Mouse (Mus musculus): ENCODE measurements at regions not wholly inside any gene's neighbourhood (a gene's known extent, or its start where the extent isn't known, plus 50 kb on each side); places are given as distances from the start of the nearest gene placed in this dataset.

- DNase-seq (ENCODE audit: low spot score), result no peak
Measured at GRCm38 (mm10) chr7:72737792-72738191, 431.4 kb upstream of the Mctp2 start.

GRCm38 (mm10) chr7:72738324-72738944, 432.0 kb upstream of the Mctp2 start:
- DNase-seq (ENCODE audit: low spot score), result no peak

DNA sequence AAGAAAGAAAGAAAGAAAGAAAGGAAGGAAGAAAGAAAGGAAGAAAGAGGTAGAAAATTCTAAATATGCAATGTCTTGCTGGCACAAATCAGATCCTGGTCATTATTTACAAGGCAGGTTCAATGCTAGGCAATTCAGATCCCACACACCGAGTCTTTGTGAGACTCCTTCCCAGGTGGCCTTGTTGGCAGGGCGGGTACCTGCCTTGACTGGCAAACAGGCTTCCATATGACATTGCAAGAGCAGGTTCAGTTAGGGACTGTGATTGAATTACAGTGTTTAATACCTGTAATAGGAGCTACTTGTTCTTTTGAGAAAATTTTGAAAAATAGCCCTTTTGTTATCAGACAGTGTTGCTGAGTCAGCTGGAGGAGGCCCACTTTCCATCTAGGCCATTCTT, 436.0 kb upstream of the Mctp2 start:
- no peak for DNase-seq (ENCODE audit: low spot score)

- no peak for DNase-seq (ENCODE audit: low spot score)
Measured at GRCm38 (mm10) chr7:72751501-72751917, 445.1 kb upstream of the Mctp2 start.

- no peak for DNase-seq (ENCODE audit: low spot score)
Measured at GRCm38 (mm10) chr7:72753053-72753559, 446.7 kb upstream of the Mctp2 start.

GRCm38 (mm10) chr7:72762711-72763110, 456.3 kb upstream of the Mctp2 start:
- no peak for DNase-seq (ENCODE audit: low spot score)

GRCm38 (mm10) chr7:72768705-72769104, 462.3 kb upstream of the Mctp2 start:
- DNase-seq (ENCODE audit: low spot score), result no peak

GRCm38 (mm10) chr7:72774031-72774770, 467.8 kb upstream of the Mctp2 start:
- no peak for DNase-seq (ENCODE audit: low spot score)

DNA sequence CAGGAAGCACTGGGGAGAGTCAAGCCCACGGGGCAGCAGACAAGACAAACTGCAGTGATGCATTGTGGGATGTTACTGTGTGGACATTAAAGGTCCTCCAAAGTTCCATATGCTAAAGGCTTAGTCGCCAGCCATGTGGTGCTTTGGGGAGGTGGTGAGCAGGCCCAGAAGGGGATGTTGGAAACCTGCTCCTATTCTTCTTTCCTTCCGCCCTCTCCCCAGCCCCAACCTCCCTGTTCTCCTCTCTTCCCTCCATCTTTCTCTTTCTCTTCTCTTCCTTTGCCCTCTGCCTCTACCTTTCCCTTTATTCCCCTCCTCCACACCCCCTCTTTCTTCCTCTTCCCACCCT, 468.3 kb upstream of the Mctp2 start:
- DNase-seq (ENCODE audit: low spot score), result no peak

- no peak for DNase-seq (ENCODE audit: low spot score)
Measured at GRCm38 (mm10) chr7:72787306-72787705, 480.9 kb upstream of the Mctp2 start.

- no peak for DNase-seq (ENCODE audit: low spot score)
Measured at GRCm38 (mm10) chr7:72788261-72788660, 481.9 kb upstream of the Mctp2 start.

DNA sequence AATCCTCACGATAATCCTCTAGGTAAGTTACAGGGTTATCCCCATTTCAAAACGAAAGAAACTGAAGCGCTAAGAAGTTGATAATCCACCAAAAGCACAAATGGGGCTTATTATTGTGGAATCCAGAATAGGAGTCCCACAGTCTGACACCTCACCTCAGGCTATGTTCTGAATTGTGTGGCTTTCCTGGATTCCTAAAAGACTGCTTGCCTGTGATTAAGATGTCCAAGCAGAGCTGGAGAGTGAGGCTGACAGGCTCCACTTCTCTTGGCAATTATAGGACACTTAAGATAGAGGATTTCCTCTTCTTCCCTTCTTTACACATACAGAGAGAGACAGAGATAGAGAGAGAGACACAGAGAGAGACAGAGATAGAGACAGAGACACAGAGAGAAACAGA, 515.7 kb upstream of the Mctp2 start:
- no peak for DNase-seq (ENCODE audit: low spot score)

GRCm38 (mm10) chr7:72826597-72826996, 520.2 kb upstream of the Mctp2 start:
- DNase-seq (ENCODE audit: low spot score), result no peak

DNA sequence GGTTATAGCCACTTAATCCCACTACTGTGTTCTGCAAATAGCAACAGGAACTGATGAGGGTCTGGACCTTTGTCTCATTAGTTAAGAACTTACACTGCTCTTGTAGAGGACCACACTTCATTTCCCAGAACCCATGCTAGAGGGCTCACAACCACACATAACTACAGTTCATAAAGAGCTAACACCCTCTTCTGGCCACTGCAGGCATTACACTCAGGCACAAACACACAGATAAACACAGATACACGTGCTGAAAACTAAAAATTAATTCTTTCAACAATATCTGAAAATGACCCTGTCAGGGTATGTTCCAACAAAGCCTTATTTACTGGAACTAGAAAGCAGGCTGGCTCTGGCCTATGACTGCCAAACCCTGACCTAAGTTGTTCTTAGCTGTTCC, 529.0 kb upstream of the Mctp2 start:
- DNase-seq (ENCODE audit: low spot score), result no peak

DNA sequence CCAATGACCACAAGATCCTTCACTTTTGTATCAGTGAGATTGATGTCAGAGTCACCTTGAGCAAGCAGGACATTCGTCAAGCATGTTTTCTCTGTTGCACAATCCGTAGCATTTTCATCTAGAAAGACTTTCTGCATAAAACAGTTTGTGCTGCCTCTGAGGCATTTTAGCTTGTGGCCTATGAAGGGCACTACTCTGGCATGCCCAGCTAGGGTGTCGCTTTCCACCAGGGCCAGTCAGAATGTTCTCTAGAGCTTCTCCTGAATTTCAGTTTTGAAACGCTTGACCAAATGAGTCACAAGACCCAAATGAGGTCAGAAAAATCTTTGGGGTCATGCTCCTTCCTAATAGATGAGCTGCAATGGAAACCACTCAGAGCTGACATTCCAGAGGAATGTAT, 529.6 kb upstream of the Mctp2 start:
- DNase-seq (ENCODE audit: low spot score), result no peak

GRCm38 (mm10) chr7:72836457-72836985, 530.1 kb upstream of the Mctp2 start:
- DNase-seq (ENCODE audit: low spot score), result no peak

GRCm38 (mm10) chr7:72837992-72838655, 531.7 kb upstream of the Mctp2 start:
- DNase-seq (ENCODE audit: low spot score), result no peak

DNA sequence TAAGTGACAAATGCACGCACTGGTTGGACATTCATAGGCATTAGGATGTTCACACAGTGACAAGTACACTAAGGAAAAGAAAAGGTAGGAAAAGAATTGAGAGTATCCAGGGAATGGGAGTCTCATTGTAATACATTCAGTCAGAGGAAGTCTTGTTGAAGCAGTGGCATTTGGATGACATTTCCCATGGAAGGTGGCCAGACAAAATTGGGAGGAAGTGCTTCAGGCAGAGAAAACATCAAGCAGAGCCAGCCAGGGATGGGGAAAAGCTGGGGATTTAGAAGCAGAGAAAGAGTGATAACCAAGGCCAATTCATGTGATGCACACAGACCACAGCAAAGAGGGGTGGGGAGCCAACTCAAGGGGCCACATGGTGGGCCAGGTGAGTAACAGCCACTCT, 524.0 kb upstream of the Rgma start:
- no peak for DNase-seq (ENCODE audit: low spot score)

- no peak for DNase-seq (ENCODE audit: low spot score)
Measured at GRCm38 (mm10) chr7:72854501-72855002, 520.8 kb upstream of the Rgma start.

GRCm38 (mm10) chr7:72866966-72867754, 508.1 kb upstream of the Rgma start:
- no peak for DNase-seq (ENCODE audit: low spot score)

DNA sequence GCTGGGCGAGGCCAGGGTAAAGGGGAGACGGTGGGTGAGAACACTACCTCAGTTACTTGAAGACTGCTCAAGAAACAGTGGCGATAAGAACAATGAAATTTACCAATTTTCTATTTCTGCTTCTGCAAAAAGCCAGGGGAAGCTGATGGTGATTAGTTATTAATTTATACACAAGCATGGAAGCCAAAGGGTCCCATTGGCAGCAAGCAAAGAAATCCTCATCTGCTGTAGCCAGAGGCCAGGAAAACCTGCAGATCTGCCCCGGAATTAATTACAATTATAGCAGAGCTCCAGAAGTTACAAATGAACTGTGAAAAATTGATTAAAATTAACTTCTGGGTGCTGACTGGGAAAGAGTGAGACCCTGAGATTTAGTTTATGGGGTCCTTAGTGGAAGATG, 506.2 kb upstream of the Rgma start:
- no peak for DNase-seq (ENCODE audit: low spot score)

DNA sequence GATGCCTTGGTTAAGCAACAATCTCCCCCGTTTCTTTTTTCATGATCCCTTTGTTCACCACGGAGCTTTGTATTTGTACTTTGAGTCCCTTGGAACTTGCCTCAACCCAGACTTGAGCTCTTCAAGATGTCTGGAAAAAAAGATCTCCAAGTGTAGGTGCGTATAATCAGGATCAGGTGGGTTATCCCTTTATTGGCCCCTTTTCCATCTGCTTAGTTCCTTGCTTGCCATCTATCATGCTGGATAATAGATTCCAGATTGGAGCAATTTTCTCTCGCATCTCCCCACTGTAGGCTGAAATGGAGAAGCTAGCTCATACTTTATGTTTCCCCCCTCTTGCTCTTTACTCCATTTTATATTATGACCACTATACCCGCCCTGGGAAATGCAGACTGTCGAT, 474.5 kb upstream of the Rgma start:
- no peak for DNase-seq (ENCODE audit: low spot score)
